Mouse (Mus musculus): ENCODE data around the gene Xk.
"Not testable (repeated sequence)": the region's sequence is repeated elsewhere in the genome, so short reads cannot be mapped to it uniquely, and the experiment has no call there.

Xk gene

GRCm38 (mm10) chrX:9272460-9273361 lies at the start of gene Xk:
Gene Xk, plus strand, starts transcription at chrX:9272756.
- peak; percentile 38 to 49 for DNase-seq (ENCODE audit: low spot score in 2 of 2)

- DNase-seq (ENCODE audit: low spot score in 2 of 2), result no peak
Measured at GRCm38 (mm10) chrX:9227105-9227504, 45.5 kb upstream of the Xk start.

- DNase-seq (ENCODE audit: low spot score in 2 of 2), result no peak
Measured at GRCm38 (mm10) chrX:9240737-9241591, 31.6 kb upstream of the Xk start.

- no peak for DNase-seq (ENCODE audit: low spot score in 2 of 2)
Measured at GRCm38 (mm10) chrX:9243381-9243864, 29.1 kb upstream of the Xk start.

GRCm38 (mm10) chrX:9244603-9245336 lies 27.8 kb upstream of the Xk start:
- DNase-seq (ENCODE audit: low spot score in 2 of 2), result no peak

- no peak for DNase-seq (ENCODE audit: low spot score in 2 of 2)
Measured at GRCm38 (mm10) chrX:9248911-9249310, 23.6 kb upstream of the Xk start.

- DNase-seq (ENCODE audit: low spot score in 2 of 2), result no peak
Measured at GRCm38 (mm10) chrX:9253990-9254389, 18.6 kb upstream of the Xk start.

GRCm38 (mm10) chrX:9254901-9255300 lies 17.7 kb upstream of the Xk start:
- DNase-seq (ENCODE audit: low spot score in 2 of 2), result no peak

GRCm38 (mm10) chrX:9256766-9257165 lies 15.8 kb upstream of the Xk start, which contains the start of gene Gm14862:
Gene Gm14862, minus strand, starts transcription at chrX:9256899.
- DNase-seq (ENCODE audit: low spot score in 2 of 2), result no peak

- DNase-seq (ENCODE audit: low spot score in 2 of 2), result no peak
Measured at GRCm38 (mm10) chrX:9257831-9258230, 14.7 kb upstream of the Xk start.

GRCm38 (mm10) chrX:9259267-9259666 lies 13.3 kb upstream of the Xk start:
- no peak for DNase-seq (ENCODE audit: low spot score in 2 of 2)

- no peak for DNase-seq (ENCODE audit: low spot score in 2 of 2)
Measured at GRCm38 (mm10) chrX:9271112-9271511, 1.4 kb upstream of the Xk start.

- DNase-seq (ENCODE audit: low spot score in 2 of 2), result no peak
Measured at GRCm38 (mm10) chrX:9271947-9272459, 553 bp upstream of the Xk start.

GRCm38 (mm10) chrX:9273377-9274002 lies 934 bp downstream of the Xk start:
- no peak for DNase-seq (ENCODE audit: low spot score in 2 of 2)

- no peak for DNase-seq (ENCODE audit: low spot score in 2 of 2)
Measured at GRCm38 (mm10) chrX:9274321-9274720, 1.8 kb downstream of the Xk start.

GRCm38 (mm10) chrX:9283464-9283863 lies 10.9 kb downstream of the Xk start, which contains the start of gene H2al1m:
Gene H2al1m, plus strand, starts transcription at chrX:9283764.
- not testable (repeated sequence) for DNase-seq (ENCODE audit: low spot score in 2 of 2)

- DNase-seq (ENCODE audit: low spot score in 2 of 2), result not testable (repeated sequence)
Measured at GRCm38 (mm10) chrX:9293140-9293829, 20.7 kb downstream of the Xk start.

GRCm38 (mm10) chrX:9298413-9298864 lies 25.9 kb downstream of the Xk start:
- no peak for DNase-seq (ENCODE audit: low spot score in 2 of 2)

- DNase-seq (ENCODE audit: low spot score in 2 of 2), result no peak
Measured at GRCm38 (mm10) chrX:9302791-9303190, 30.2 kb downstream of the Xk start.

- no peak for DNase-seq (ENCODE audit: low spot score in 2 of 2)
Measured at GRCm38 (mm10) chrX:9303455-9303854, 30.9 kb downstream of the Xk start.
